Mouse (Mus musculus) right cerebral cortex, postnatal 4 days (tissue): ENCODE data around the gene Cym.
A peak's percentile ranks its signal among the peaks of the same experiment; 100 is the strongest.

Experiments
- DNase-seq: peaks from one replicate; pipeline ENCODE4 v3.0.0-alpha.2; 2022

Gene Cym

DNA sequence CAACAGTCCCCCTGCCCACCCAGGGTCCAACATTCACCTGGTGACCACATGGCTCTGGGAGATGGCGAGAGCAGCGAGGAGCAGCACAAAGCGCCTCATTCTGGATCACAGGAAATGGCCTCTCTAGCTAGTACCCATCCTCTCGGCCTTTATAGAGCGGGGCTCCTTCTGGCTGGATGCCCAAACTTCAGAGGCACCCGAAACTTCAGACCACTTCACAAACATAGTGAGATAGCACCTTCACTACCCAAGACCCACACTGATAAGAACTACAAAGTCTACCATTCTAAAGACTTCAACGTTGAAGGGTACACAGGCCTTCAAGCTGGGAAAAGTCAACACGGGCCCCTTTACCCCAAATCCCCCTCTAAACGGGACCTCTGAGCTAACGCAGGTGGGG lies at the start of gene Cym:
Gene Cym (minus strand): TSS at position 125 of the 400 bp plus-strand sequence.
- no peak for DNase-seq

DNA sequence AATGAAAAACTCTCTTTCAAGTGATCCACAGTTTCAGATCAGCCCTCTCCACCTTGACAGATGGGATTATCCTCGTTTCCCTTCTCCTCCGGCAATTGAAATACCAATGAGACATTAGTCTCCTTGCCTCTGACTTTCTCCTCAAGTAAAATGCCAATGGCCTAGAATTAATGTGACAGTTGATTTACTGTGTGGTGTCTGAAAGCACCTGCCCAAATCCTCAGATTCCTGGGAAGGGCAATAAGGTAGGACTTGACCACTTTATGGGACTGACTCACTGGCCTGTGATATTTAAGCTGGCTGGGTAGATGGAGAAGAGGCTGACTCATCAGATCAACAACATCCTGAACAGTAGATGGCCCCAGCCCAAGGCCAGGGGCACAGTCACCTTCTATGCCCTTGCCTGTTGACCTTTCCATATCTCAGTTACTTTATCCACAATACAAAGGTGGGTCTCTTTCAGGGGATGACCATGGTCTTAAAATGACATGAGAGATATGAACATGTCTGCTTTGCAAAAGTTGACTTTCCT lies 45.3 kb upstream of the Cym start:
- DNase-seq, result no peak

DNA sequence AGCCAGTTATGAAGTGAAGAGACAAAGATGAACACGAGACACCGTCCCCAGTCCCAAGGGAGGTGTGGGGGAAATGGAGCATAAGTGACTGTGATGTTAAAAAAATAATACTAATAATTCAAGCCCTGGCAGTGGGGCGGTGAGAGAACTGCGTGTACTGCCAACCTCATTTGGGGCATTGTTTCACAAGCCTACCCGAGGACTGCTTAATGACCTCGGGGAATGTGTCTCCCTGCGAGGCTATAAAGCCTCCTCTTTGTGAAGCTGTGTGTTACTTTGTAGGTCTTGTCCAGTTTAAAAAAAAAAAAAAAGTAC lies 40.3 kb upstream of the Cym start:
- DNase-seq, result no peak

DNA sequence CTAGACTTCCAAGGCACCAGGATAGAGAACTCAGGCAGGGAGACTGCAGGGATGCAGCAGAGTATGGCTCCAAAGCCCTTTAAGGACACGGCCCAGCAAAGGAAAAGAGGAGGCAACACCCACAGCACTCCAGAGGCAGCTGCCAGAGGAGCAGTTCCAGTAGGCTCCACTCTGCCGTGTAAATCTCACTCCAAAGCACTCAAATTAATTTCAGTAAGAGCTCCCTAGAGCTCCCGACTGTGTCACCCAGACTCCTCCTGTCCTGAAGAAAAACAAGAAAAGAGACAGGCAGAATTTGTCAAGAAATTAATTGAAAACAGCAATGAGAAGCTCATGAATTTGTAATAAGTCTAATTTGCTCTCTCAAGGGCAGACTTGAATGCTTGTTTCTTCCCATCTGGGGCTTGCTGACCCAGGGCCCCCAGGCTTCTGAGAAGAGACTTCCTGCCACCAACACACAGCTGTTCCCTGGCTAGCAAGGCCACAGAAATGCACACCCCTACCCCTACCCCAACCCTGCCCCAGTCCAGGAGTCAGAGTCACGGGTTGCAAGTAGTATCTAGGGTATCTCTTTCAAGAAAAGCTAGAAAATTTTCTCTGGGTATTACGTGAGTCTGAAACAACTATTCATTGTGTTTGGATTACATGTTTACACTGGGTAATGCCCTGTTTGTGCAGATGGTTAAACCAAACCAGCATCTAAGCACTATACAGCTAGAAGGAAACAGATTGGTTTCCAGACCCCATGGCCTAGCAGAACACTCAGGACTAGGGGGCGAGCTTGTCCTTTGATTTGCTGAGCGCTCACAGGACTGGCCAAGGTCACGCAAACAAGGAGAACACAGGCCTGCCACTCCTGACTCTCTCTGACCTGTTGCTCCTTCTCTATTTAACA lies 39.7 kb upstream of the Cym start:
- no peak for DNase-seq

DNA sequence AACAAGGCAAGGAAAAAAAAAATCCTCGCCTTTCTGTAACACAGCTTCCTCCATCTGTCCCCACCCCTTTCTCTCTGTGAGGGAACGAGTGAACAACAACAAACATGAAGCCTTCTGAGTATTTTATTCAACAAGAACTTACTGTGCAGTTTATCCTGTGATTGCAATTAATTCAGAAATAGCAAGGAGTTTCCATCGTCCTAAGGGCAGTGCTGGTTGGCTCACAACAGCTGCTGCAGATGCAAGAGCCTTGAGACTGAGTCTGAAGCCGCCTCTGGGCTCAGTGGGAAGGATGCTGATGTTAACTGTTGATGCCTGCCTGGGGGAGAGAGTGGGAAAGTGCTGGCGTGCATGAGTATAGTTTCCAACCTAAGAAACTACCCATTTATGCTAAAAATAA lies 36.4 kb upstream of the Cym start:
- no peak for DNase-seq

DNA sequence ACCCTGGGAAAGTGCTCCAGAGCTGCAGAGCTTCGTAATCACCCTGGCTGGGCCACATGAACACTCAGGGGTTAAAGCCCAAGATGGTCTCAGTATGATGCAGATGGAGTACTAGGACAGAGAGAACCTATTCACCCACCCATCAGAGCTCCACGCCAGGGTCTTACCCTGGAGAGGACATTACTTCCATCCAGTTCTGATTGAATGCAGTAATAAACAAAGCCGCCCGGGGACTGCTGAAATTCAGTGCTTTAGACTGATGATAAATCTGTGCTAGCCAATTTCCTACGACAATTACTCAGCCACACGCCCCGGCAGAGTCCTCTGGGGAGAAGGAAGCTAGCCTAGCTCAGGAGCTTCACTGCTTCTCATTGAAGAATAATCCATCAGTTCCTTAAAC lies 35.2 kb upstream of the Cym start:
- no peak for DNase-seq

DNA sequence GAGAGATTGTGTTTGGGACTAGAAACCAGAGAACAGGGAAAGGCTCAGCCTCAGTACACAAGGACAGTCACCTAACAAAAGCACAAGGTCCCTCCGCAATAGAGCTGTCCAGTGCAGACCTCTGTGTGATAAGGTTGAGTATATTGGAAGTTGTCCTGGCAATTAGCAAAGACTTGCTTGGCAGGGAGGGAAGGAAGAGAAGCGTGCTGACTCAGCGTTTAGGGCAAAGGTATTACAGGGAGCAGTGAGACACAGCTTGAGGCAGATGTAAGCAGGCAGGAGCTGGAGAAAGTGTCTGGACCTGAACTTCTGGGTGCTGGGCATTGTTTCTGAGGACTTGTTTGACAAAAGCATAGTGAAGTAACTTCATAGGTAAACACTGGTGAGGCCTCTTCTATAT lies 34.5 kb upstream of the Cym start:
- DNase-seq, result no peak

DNA sequence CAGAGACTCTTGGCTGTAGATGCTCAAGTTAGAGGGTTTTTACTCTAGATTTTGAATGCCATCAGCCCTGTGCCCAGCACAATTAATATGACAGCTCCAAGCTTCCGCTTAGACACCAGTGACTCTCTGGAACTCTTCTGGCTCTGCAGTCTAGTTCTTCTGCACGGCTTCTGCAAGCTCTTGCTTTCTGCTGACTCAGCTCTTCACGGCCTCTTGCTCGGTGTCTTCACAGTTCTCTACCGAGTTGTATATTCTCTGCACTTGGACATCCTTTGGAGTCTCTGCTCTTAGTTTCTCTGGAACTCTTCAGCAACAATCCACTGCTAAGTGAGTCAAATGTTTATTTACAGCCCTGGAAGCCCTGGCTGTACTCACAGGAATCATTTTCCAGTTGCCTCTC lies 32.4 kb upstream of the Cym start:
- no peak for DNase-seq

DNA sequence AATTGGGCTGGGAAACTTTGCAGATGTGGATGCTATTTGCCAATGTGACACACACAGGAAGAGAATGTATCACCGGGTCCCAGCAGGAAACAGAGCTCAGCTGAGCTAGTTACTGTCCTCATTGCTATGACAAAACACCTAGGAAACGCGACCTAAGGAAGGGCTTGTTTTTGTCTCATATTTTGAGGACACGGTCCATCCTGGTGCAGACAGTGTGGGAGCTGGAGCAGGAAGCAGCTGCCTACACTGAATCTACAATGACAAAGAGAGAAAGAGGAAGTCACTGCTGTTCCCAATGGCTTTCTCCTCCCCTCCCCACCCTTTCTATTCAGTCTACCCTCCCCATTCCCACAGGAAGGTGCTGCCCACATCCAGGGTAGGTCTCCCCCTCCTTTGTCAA lies 30.5 kb upstream of the Cym start:
- no peak for DNase-seq

DNA sequence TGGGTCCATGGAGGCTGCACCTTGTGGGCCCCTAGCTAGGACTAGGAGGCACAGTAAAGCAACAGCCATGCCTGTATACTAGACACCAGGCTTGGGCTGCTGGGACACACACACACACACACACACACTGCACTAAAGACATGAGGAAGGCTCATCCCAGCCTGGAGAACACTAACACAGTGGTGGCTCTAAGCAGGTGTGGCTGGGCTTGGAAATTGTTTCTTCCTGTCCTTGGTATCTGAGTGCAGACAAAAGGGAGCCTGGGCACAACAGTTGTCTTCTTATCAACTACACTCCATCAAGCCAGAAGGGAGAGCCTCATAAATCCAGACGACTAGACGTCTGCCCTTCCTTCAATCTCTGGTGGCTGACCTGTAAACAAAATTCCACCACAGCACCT lies 28.8 kb upstream of the Cym start:
- DNase-seq, result no peak

DNA sequence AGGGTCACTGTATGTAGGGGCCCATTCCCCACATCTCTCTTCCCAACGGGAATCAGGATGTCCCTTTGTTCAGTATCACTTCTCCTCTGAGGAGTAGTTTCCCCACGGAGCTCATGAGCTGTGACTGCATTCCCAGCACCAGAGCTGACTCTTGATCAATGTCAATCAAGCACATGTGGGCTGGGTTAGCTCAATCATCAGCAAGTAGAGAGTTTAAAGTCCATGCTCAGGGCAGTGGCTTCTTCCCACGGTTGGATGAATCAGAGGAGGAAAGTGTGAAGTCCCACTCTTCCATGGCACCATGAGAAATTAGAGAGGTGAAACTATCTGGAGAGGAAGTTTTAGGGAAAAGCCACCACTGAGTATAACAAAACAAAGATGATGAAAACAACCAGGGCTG lies 27.5 kb upstream of the Cym start:
- no peak for DNase-seq

DNA sequence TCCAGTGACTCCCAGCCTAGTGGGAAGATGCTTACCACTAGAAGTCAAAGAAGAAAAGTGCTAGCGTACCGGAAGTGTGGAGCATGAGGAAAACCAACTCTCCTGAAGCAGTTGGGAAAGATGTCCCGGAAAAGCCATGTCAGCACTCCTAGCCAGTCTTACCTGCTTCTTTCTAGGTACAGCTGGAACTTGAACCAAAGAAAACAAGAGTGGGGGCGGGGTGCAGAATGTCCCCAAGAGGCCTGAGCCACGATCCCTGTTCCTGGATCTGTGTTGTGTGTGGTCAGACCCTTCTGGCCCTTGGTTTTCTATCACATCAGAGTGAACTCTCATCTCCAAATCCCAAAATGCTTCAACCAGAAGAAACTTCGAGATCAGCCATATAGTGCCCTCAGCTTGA lies 25.3 kb upstream of the Cym start:
- DNase-seq, result no peak

DNA sequence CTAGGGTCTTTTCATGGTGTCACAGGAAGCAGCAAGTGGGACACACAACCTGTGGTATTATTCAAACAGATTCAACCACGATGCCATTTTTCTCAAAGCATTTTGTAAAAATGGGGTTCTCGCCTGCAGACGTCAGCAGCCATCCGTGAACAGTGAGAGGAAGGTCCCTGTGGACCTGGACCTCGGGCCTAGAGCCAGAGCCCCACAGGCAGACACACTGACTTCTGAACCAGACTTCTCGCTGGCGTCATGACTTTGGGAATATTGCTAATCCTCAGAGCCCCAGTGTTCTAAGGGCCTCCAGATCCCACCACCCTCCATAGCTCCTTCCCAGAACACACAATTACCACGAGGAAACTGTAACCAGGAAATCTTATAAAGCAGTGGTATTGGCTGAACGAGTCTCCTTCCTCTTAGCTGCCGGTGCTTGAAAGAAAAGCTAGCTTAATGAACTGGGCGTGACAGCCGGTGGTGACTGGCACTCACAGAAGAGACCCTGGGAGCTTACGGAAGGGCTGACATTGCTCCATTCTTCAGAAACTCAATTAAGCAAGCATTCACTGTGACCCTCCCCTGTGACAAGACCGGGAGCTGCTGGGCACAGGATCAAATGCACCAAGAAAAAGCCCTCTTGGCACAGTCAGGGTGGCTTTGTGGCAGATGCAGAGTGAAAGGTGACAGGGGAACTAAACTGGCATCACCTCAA lies 20.0 kb upstream of the Cym start:
- DNase-seq, result no peak

DNA sequence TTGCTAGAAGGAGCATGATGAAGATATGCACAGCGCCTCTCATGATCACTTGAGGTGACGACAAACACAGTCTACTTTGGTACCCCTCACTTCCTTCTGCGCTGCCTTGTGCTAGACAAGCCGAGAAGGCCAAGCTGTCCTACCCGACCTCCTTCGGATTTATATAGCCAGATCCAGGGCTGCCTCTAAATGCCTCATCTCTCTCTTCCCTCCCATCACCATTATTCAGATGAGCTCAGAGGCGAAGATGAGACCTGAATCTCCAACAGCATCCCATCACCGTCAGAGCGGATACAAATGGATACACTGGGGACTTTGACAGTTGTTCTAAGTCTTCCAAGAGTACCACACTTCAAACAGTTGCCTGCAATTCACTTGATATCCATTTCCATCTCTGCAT lies 18.1 kb upstream of the Cym start, which contains the start of gene Prok1:
Gene Prok1 (minus strand): TSS at position 101 of the 400 bp plus-strand sequence.
- DNase-seq, result no peak

DNA sequence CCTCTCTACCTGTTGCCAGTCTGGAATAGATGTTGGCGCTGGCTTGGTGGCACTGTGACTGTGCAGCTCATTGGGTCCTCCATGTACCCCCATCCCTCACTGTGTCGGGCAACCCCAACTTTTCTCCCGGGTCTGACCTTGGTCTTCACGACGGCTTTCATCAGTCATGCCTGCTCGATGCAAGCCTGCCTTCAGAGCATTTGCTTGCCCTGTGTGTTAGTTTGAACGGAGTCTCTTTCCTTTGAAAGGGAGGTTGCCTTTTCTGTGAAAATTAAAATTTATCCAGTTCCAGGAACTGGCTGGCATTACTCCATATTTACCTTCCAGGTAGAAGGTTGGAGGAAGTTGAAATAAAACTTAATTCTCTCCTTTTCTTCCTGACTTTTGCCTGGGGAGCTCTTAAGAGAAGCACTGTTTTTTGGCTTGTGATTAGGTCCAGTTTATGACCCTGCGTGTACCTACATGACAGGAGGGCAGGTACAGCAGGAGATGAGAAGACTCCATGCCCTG lies 17.0 kb upstream of the Cym start:
- DNase-seq, result no peak

DNA sequence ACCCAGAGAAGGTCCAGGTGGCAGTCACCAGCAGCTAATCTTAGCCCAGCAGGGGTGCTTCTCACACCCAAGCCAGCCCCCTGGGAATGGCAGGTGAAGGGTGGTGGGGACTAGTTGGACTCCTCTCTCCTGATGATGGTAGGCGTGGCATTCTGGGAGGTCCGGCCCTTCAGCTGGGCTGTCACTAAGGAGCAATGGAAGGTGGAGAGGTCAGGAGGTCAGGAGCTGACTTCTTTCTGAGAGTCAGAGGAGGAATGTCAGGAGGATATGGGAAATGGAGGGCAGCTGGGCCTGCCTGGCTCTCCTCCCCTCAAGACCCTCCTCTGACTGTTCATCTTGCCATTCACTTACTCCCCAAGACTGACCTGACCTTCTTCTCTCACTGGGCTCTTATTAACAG lies 16.5 kb upstream of the Cym start:
- no peak for DNase-seq

DNA sequence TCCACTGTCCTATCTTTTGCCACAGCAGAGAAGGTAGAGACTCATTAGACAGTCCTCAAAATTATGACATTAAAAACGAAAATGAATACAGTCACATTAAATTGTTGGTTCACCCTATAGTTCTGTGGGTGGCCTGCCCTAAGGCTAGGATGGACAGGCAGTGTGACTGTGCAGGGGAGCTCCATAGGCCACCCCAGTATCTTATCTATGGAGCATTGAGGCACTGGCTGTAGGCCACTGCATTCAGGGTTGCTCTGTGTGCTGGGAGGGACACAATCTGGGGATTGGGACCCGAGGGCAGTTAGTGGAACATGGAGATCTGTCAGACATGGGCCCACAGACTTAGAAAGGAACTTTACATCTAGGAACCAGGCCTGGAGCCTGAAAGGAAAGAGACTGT lies 12.4 kb upstream of the Cym start:
- DNase-seq, result no peak

DNA sequence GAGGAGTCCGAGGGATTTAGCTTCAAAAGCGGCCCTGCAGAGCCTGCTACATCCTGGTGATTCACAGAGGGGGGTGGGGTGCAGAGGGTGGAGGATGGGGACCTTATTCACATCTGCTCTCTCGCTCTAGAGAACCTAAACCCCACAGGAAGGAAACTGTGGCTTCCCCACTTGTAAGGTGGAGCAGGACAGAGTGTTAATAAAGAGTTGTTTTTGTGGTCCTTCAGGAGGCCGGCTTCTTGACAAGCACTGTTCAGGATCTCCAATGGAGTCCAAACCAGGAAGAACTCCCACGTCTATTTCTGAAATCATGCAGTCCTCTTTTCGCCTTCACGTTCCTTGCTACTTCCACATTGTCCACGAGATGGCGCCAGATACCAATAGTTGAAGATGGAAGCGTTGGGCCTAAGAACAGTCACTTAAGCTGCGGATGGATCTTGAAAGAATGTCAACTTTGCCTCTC lies 11.8 kb upstream of the Cym start:
- DNase-seq, result peak; percentile 94

DNA sequence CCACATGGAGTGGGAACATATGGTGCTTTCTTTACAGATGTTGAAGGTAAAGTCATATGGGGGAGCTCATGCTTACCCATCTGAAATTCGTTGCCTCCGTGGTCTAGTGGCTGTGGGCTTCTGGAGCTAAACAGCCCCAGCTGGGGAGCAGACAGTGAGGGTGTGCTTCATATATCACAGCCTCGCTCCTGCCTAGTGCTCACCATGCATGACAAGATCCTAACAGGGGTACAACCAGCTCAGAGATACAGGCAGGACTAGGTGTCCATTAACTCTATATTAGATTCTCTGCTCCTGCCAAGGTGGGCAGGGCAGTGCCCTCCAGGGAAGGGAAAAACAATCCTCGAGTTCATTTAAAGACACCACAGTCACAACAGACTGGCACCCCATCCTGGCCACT lies 9.7 kb upstream of the Cym start:
- no peak for DNase-seq

DNA sequence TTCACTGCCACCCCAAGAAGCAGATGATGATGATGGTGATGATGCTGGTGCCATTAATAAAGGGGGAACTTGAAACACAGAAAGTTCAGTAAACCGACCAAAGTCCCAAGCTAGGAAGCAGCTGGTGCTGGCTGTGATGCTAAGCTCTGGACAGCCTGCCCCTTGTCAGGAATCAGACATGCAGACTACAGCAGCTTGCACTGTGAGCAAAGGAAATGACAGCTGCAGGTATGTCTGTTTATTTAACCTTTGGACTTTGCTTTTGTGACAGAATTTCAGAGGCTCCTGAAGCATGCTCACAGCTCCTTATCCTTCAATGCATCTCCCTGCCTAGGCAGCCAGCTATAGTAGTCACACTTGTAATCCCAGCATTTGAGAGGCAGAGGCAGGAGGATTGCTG lies 9.0 kb upstream of the Cym start, which contains the start of gene A630076J17Rik:
Gene A630076J17Rik (plus strand): TSS at position 88 of the 400 bp plus-strand sequence.
- DNase-seq, result no peak

DNA sequence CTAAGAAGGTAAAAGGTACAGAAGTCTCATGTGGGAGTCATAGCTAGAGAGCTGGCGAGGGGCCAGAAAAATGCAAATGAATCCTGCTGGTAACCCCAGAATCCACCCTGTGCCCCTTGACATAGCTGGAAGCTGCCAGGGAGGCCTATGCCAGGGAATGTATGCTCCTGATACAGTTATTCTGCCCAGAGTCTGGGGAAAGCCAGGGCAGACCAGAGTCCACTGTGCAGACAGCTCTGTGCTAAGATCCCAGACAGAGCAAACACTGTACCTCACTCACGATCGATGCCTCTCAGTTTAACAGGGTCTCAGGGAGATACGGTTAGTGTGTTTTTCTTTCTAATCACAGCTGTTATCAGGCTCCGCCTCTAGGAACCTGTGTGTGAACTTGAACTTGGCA lies 8.3 kb upstream of the Cym start:
- DNase-seq, result peak; percentile 11

DNA sequence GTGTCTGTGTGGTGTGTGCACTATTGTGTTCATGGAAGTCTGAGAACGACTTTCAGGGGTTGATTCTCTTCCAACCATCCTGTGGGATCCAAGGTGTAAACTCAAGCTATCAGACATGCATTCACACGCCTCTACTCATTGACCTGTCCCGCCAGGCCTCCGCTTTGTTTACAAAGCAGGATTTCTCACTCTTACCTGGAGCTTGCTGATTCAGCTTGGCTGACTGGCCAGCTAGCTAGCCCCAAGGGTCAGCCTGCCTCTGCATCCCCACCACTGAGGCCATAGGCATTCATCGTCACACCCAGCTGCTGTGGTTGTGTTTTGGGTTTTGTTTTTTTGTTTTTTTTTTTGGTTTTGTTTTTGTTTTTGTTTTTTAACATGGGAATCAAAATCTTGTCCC lies 7.7 kb upstream of the Cym start:
- no peak for DNase-seq

DNA sequence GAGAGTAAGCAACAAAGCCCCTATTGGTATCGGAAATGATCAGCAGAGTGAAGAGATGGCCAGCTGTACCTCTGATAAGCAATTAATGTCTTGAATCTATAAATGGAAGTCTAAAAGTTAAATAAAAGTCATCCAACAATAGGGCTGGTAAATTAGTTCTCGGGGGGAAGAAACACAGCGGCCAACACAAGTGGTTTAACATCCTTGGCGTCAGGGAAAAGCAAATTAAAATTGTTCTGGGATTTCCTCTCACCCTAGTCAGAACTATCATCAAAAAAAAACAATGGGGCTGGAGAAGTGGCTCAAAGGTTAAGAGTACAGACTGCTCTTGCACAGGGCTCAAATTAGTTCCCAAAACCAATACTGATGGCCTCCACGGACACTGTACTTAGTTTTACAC lies 4.3 kb upstream of the Cym start:
- DNase-seq, result no peak

DNA sequence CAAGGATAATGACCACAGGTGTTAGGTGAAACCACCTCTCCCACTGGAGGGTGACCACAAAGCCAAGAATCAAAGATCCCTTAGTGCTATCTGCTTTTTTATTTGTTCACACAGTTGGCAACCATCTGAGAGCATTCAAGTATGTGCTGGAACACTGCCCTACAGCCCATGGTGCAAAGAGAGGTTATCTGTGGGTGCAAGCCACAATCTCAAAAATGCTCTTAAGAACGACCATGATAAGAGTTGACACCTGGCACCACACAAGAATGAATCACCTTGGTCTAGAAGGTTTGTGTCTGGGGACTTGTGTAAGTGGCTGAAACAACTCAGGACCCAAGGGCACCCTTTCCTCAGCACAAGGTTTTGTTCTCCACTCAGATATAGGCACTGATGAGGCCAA lies 1.7 kb upstream of the Cym start:
- DNase-seq, result no peak
